Mouse (Mus musculus) frontal cortex, postnatal 25 days (tissue): Measurements from ENCODE around the gene Txnip.
"Not testable (repeated sequence)": the region's sequence is repeated elsewhere in the genome, so short reads cannot be mapped to it uniquely, and the experiment has no call there.

ENCODE experiments used
- DNase-seq, 2 experiments: peaks; one replicate each; pipeline ENCODE4 v3.0.0; 2022; ENCODE audit warnings: low spot score in 2 of 2

Gene Txnip

DNA sequence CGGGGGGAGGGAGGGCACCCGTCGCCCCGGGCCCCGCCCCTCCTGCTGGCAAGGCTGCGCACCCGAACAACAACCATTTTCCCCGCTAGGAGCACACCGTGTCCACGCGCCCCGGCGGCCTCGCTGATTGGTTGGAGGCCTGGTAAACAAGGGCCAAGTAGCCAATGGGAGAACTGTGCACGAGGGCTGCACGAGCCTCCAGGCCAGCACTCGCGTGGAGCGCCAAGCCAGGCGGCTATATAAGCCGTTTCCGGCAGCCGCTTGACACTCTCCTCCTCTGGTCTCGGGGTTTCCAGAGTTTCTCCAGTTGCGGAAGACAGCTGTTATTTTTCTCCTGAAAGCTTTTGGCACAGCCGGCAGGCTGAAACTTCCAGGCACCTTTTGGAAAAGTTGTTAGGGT is at the start of gene Txnip:
Txnip (plus strand) TSS at position 264 of the 400 bp plus-strand sequence.
- peak; percentile 87 to 90 for DNase-seq

DNA sequence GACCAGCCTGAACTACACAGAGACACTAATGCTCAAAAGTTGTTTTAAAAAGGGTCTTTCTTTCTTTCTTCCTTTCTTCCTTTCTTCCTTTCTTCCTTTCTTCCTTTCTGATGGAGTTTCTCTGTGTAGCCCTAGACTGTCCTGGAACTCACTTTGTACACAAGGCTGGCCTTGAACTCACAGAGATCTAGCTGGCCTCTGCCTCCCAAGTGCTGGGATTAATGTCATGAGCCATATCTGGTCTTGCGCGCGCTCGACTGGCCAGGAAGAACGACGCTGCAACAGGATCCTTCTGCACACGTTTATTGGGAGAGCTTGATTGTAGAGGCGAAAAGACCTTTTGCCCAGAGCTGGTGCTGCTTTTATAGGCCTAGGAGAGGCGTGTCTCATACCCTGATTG is 49.8 kb upstream of the Txnip start:
- not testable (repeated sequence) for DNase-seq

DNA sequence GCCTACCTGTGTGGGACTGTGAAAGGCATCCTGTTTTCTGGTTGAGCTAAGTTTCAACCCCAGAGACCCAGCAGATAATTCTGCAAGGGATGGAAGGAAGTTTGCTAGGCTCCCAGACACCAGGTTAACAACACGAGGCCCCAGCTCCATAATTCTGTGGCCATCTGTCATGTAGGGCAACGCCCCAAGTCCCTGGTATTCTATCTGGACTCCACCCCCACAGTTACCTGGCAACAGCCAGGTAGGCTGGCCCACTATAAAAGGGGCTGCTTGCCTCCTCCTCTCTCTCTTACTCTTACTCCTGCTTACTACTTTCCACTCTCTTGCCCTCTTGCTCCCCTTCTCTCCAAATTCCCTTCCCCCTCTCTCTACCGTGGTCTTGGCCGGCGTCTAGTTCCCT is 37.6 kb upstream of the Txnip start:
- no peak for DNase-seq

DNA sequence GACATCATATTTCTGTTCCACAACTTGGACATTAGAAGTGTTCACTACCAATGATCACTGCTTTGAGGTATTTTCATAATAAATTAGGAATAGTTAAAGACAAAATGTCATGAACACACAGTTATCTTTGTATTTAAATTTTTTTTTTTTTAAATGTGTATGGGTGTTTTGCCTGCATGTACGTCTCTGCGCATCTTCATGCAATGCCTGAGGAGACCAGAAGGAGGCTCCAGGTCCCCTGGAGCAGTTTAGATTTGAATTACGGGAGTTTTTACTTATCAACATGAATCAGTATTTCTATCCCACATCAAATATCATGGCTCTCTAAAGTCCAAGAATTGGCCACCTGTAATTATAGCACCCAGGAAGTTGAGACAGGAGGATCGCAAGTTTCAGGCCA is 35.6 kb upstream of the Txnip start:
- no peak for DNase-seq

DNA sequence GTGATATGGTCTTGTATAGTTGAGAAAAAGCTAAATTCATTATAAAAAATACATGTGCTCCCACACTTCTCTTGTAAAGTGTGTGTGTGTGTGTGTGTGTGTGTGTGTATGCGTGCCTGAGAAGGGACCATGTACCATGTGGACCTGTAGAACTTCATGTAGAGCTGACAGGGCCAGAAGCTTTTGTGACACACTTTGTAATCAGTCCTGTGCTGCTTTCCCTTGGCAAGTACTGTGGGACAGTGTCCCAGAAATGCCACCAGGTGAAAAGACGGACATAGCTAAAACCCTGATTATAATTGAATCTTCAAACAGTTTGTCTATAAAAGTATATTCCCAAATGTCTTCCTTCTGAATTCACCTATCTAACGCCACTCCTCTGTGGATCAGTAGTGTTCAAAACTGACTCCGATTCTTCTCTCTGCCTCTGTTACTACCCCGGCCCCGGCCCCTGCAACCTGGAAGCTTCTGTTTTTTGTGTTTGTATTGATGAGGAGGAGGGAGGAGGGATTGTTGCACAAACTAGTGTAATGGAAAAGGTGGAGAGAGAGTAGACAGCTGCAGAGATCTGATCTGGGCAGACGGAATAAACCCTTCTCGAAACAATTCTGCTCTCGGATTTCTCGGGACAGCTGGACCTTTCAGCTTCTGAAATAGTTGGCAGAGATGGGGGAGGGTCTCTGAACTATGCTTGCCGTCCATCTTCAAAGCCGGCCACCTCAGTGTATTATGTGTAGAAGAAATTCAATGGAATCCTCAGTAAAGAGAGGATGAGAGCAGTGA is 33.5 kb upstream of the Txnip start:
- DNase-seq: no peak

DNA sequence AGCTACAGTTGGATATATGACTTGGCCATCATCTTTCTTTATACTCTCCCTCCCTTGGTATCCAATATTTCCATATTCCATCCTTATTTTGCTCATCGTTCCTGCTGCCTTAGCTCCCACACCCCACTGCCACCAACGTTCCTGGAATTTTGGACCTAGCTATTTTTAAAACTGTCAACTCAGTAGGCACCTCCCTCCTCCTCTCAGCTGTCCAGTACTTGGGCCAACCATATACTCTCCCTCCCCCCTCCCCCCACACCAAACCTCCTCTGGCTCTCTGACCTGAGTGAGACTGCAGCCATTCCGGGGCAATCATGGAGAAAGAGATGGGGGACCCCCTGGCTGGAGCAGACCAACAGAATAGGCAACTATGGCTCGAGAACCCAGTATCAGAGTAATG is 32.8 kb upstream of the Txnip start, which contains the start of gene Hfe2:
Hfe2 (plus strand) TSS at position 259 of the 400 bp plus-strand sequence.
- DNase-seq: no peak

DNA sequence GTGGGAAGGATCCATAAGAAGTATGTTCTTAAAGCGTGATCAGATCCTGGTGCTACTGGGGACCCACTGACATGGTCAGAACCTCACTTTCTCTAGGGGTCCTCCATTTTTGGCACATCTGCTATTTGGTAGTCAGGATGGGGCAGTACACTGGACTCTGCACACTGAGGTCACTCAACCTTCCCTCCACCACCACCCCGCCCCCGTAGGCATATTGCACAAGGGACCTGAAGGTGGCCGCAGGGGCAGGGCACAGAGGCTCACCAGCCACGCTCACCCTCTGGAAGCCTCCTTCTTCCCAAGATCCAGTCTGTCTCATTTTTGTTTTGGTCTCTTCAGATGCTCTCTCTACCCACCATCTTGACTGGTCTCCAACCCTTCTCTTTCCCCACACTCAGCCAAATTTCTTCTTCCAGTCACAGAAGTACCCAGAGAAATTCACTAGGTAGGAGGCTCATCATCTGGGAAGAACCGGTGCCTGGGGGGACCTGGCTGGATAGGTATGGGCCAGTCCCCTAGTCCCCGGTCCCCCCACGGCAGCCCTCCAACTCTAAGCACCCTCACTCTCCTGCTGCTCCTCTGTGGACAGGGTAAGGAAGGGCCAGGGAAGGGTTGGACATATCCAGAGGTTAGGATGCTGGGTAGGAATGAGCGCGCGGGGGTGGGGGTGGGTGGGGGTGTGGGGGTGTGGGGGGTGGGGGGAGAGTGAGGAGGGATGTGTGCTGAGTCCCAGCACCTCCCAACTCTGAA is 31.6 kb upstream of the Txnip start:
- DNase-seq: no peak

DNA sequence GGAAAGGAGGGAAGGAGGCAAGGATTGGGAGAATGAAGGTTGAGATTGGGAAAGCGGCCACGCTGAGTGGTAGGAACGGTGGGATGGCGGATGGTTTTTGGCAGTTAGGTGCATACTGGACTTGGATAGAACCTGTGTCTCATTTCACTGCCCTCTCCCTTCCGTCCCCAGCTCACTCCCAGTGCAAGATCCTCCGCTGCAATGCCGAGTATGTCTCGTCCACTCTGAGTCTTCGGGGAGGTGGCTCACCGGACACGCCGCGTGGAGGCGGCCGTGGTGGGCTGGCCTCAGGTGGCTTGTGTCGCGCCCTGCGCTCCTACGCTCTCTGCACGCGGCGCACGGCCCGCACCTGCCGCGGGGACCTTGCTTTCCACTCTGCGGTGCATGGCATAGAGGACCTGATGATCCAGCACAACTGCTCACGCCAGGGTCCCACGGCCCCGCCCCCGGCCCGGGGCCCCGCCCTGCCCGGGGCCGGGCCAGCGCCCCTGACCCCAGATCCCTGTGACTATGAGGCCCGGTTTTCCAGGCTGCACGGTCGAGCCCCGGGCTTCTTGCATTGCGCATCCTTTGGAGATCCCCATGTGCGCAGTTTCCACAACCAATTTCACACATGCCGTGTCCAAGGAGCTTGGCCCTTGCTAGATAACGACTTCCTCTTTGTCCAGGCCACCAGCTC is 30.8 kb upstream of the Txnip start:
- no peak for DNase-seq

DNA sequence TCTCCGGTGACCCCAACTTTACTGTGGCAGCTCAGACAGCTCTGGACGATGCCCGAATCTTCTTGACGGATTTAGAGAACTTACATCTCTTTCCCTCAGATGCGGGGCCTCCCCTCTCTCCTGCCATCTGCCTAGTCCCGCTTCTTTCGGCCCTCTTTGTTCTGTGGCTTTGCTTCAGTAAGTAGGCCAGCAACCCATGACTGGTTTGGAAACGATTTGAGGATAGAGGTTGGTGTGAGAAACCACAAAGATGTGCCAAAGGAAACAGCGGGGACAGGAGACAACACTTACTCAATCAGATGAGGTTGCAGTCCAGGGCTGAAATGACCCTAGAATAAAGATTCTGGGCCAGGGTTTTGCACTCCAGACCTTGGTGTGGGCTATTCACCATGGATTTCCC is 29.3 kb upstream of the Txnip start:
- DNase-seq: no peak

DNA sequence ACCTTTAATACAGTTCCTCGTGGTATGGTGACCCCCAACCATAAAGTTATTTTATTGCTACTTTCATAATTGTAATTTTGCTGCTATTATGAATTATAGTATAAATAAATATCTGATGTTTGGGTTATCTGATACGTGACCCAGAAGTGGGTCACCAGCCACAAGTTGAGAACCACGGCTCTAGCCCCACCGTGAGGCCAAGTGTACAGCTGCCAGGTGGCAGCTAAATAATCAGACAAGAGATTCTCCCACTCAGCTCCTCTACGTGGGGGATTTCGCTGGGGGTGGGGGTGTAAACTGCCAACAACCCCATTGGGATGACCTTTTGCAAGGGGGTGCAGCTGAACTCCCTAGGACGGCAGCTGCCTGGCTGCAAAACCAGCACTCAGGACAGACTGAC is 25.7 kb upstream of the Txnip start:
- DNase-seq: no peak

DNA sequence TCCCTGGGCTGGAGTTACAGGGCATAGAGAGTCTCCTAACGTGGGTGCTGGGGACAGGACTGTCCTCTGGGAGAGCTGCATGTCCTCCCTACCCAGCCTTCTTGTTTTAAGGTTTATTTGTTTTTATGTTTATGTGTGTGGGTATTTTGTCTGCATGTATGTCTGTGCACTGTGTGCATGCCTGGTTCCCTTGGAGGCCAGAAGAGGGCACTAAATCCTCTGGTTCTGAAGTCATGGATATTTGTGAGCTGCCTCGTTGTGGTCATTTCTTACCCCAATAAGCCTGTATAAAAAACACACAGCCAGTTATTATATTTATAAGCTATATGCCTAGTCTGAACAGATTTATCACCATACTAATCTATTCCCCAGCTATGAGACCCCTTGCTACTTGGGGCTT is 23.5 kb upstream of the Txnip start:
- no peak for DNase-seq

DNA sequence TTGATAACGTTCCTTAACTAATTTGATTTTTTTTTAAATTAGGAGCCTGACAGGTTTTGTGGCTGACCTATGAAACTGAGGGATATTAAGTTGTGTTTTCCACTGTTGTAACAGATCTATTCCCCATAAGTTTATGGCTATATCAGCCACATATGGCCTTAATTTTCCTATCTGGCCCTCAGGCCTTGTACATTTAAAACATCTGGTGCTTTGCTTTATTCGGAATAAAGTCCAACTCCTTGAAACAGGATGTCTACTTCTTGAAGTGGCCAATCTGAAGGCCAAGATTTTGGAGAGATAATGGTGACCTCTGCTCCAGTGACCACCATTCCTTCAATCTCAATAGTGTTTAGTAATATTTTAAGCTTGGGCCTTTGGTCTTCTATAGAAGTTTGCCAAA is 18.4 kb upstream of the Txnip start:
- DNase-seq: no peak

DNA sequence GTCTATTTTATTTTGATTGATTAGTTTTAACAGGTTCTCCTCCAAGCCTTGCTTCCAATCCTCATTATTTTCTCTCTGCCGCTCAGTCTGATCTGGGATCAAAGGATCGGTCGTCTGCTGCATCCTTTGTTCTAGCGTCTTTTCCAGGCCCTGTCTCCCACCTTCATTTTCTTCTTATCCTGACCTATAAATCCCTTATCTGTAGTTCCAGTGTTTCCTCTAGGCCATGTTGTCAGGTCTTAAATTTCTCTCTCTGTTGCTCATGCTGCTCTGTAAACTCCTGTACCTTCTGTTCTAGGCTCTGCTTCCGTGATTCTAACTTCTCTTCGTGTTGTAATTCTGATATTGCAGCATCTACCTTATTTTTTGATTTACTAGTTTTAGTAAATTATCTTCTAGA is 17.0 kb upstream of the Txnip start:
- no peak for DNase-seq

DNA sequence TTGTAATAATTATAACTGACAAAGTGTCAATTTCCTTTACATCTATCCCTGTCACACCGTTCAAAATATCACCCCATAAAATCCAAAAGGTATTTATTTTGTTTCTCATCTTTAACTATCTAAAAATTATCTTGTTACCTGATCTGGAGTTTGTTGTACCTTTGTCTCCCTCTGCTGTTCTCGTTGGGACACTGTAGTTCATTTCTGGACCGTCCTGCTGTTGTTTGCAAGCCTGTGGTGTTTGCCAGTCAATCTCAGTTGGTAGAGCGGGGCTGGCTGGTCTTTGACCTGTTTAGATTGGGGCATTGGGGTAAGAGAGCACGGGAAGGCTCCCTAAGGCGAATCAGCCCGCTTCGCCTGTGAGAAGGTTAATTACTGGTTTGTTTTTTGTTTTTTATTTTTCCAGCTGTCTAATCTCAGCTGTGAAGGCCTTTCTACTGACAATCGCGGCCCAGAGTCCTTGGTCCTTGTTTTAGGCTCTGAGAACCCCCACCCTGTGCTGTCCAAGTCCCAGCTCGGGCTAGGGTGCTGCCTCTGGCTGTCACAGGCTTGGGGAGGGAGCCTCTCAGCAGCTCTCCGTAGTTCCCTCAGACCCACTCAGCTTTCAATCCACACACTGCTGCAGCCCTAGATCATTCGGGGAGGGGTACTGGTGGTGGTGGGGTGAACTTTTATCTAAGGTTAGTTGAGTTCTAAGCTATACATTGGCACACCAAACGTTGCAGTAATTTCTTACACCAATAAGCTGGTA is 16.3 kb upstream of the Txnip start:
- no peak for DNase-seq

DNA sequence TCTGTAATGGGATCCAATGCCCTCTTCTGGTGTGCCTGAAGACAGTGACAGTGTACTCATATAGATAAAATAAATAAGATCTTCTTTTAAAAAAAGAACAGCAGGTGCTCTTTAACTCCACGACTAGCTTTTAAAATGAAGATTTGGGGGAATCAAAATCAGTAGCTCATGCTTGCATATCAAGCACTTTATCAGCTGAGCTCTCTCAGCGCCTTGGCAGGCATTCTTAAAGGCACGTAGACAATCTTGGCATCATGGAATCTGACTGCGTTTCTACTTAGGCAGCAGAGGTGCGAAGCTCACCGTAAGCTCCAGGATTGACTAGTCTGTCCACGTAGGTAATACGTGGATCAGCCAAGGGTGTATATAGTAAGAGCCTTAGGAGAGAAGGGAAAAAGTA is 15.2 kb upstream of the Txnip start:
- no peak for DNase-seq

DNA sequence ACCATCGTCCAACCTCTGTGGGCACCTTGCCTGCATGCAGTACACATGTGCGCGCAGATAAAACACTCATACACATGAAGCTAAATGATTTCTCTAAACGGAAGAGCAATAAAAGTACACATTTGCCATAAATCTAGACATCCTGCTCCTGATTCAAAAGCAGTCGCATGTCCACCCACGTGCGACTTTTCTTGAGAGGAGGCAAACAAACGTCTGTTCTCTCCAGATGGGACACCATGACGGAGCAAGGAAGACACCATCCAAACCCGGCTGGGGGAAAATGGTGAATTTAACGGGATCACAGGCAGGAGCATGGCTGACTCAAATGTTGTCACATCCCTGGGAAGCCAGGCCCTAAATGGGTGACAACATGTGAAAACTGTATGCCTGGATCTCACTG is 14.4 kb upstream of the Txnip start:
- DNase-seq: no peak

DNA sequence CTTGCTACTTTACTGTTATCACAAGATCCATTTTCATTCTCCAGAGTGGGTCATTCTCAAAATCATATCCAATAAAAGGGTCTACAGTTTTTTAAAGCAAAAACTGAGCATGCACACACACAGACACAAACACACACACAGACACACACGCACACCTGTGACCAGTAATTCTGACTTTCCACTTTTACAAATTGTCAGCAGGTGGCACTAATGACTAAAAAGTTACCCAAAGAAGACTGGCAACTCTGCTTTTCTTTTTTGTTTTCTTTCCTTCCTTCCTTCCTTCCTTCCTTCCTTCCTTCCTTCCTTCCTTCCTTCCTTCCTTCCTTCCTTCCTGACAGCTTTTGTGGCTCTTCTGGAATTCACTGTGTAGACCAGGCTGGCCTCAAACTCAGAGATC is 12.2 kb upstream of the Txnip start:
- no peak for DNase-seq

DNA sequence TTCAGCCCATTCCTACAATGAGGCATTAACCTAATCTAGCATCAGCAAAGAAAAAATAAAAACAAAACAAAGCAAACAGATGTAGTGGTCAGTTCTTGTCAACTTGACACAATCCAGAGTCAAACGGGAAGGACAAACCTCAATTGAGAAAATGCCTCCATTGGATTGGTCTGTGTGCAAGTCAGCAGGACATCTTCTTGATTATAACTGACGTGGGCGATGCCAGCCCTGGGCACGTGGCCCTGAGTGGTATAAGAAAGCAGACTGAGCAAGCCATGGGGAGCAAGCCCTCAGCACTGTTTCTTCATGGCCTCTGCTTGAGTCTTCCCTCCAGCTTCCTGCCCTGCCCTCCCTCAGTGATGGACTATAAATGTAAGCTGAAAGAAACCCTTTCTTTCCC is 10.9 kb upstream of the Txnip start:
- no peak for DNase-seq

DNA sequence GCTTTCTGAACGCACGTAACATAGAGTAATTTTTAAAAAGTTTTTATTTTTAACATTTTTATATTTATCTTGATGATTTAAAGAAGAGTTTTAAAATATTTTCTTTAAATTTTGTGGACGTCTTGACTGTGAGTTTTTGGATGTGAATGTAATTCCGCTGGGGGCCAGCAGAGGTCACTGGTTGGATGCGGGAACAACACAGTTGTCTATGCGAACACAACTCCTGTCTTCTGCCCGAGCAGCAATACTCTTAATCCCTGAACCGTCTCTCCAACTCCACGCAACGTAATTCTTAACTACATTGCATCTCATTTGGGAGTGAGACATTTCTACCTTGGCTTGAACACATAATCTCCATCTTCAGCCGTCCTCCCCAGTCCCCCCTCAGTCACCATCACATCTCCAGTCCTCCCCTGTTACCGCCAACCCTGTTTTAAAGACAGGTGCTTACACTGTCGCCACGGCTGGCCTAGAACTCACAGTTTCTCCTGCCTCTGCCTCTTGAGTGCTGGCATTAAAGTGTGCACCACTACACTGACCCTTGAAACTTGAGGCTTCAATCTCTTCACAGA is 10.3 kb upstream of the Txnip start:
- peak; percentile 72 to 80 for DNase-seq

DNA sequence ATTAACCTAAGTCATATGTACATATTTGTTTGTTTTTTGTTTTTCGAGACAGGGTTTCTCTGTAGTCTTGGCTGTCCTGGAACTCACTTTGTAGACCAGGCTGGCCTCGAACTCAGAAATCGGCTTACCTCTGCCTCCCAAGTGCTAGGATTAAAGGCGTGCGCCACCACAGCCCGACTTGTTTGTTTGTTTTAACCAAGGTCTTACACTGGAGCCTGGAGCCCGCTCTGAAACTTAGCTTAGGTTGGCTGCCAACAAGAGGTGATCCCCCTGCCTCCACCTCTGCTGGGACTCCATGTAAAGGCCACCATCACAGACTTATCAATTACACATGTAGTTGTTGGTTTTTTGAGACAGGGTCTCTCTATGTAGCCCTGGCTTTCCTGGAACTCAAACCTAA is 8.9 kb upstream of the Txnip start:
- DNase-seq: no peak

DNA sequence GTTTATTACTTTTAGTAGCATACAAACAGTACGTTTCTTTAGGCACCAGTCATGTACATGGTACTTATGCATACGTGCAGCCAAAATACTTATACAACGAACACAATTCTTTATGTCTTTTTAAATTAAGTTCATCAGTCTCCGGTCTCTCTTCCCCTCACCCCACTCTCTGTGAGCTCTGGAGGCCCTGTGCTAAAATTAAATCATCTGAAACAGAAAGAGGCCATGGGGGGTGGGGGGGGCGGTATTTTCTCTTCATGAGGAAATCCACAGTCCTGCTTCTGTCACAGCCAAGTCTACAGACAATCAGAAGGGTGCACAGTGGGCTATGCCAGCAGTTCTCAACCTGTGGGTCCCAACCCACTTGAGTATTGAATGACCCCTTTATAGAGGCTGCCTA is 8.4 kb upstream of the Txnip start:
- DNase-seq: no peak

DNA sequence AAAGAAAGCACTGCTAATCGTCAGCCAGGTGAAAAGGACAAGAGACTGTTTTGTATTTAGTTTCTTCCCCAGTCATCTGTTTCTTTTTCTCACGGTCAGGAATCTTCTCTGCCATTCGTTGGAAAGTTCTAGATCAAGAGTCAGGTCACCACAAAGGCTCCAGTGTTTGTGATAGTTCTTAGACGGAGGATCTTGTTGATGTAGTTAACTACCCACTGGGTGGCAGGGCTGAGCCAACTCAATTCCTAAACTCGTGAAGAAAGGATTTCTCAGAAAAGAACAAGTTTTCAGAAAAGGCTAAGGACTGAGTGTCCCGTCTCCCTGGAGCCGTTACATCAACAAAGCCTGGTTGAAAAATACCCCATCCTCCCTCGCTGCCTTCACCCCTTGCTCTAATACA is 6.6 kb upstream of the Txnip start:
- DNase-seq: no peak
